Mouse (Mus musculus): ENCODE measurements around the gene Tmem144. TPM values are rescaled to one million over a fixed set of nuclear protein-coding genes. Genes with fewer than 3 reads are reported as not detected.

Gene Tmem144
- polyA plus RNA-seq, 1 experiment from 2014 or later, result 2.0 TPM

- Histone ChIP-seq H3K4me2 (ENCODE audit: low read depth, low read length) (no peak overlapping the region), H3K27me3 (ENCODE audit: insufficient read depth, low read length) (no peaks in the 10 kb centered on the region), H3K27ac (ENCODE audit: low read depth) (no peak overlapping the region), H3K36me3 (replicated peaks; ENCODE audit: insufficient read depth, low read length) (no peaks in the 10 kb centered on the region; the same call in 1 of the 2 replicates), H3K9ac (replicated peaks) (no peak overlapping the region), H3K4me1 (ENCODE audit: insufficient read depth) (no peaks in the 10 kb centered on the region), H3K4me3 (ENCODE audit: low read depth, low read length) (no peak overlapping the region), H3K9me3 (ENCODE audit: low read length) (no peaks in the 10 kb centered on the region)
- 80% methylated on average over 16 of the region's 16 CpGs for WGBS (ENCODE audit: insufficient replicate concordance)
- DNase-seq (no peak), ATAC-seq (no peak)
- no peak for TF ChIP-seq CTCF (IDR thresholded peaks at IDR 0.05; ENCODE audit: low read depth)
- TF ChIP-seq EP300 (IDR thresholded peaks at IDR 0.05; ENCODE audit: low read depth), result no peak
Observed at GRCm38 (mm10) chr3:79821131-79821530, 31.4 kb downstream of the Tmem144 start.

- H3K9me3 ChIP-seq (ENCODE audit: low read length), result no peaks in the 10 kb centered on the region
- ATAC-seq, result no peak
- TF ChIP-seq EP300 (IDR thresholded peaks at IDR 0.05; ENCODE audit: low read depth), result no peak
- TF ChIP-seq CTCF (IDR thresholded peaks at IDR 0.05; ENCODE audit: low read depth), result no peak
- WGBS (ENCODE audit: insufficient replicate concordance), result 66% methylated on average over 14 of the region's 14 CpGs
- H3K4me1 ChIP-seq (ENCODE audit: insufficient read depth), result no peaks in the 10 kb centered on the region
- H3K4me3 ChIP-seq (ENCODE audit: low read depth, low read length), result no peak overlapping the region
- H3K27ac ChIP-seq (ENCODE audit: low read depth), result no peak overlapping the region
- no peaks in the 10 kb centered on the region; the same call in 1 of the 2 replicates for H3K36me3 ChIP-seq (replicated peaks; ENCODE audit: insufficient read depth, low read length)
- H3K27me3 ChIP-seq (ENCODE audit: insufficient read depth, low read length), result no peaks in the 10 kb centered on the region
- H3K4me2 ChIP-seq (ENCODE audit: low read depth, low read length), result no peak overlapping the region
- no peak overlapping the region for H3K9ac ChIP-seq (replicated peaks)
- DNase-seq, result no peak
Observed at GRCm38 (mm10) chr3:79818202-79818995, 34.2 kb downstream of the Tmem144 start.

- Histone ChIP-seq H3K9ac (replicated peaks) (no peak overlapping the region), H3K4me1 (ENCODE audit: insufficient read depth) (no peaks in the 10 kb centered on the region), H3K4me3 (ENCODE audit: low read depth, low read length) (no peak overlapping the region), H3K4me2 (ENCODE audit: low read depth, low read length) (no peak overlapping the region), H3K27ac (ENCODE audit: low read depth) (no peak overlapping the region), H3K27me3 (ENCODE audit: insufficient read depth, low read length) (no peaks in the 10 kb centered on the region), H3K36me3 (replicated peaks; ENCODE audit: insufficient read depth, low read length) (no peaks in the 10 kb centered on the region; the same call in 1 of the 2 replicates), H3K9me3 (ENCODE audit: low read length) (no peaks in the 10 kb centered on the region)
- ATAC-seq, result no peak
- DNase-seq, result no peak
- 82% methylated on average over 4 of the region's 4 CpGs for WGBS (ENCODE audit: insufficient replicate concordance)
- TF ChIP-seq CTCF (IDR thresholded peaks at IDR 0.05; ENCODE audit: low read depth) (no peak), EP300 (IDR thresholded peaks at IDR 0.05; ENCODE audit: low read depth) (no peak)
Observed at GRCm38 (mm10) chr3:79816229-79816628, 36.3 kb downstream of the Tmem144 start.

- WGBS (ENCODE audit: insufficient replicate concordance), result 34% methylated on average over 19 of the region's 19 CpGs
- no peaks in the 10 kb centered on the region for H3K4me1 ChIP-seq (ENCODE audit: insufficient read depth)
- H3K4me3 ChIP-seq (ENCODE audit: low read depth, low read length), result no peak overlapping the region
- DNase-seq (peak; percentile 71), ATAC-seq (0 out of 2 replicates have a peak, but pooled peaks have one; percentile 51)
- no peak overlapping the region for H3K9ac ChIP-seq (replicated peaks)
- H3K27ac ChIP-seq (ENCODE audit: low read depth), result no peak overlapping the region
- TF ChIP-seq EP300 (IDR thresholded peaks at IDR 0.05; ENCODE audit: low read depth), result no peak
- peak; percentile 84 for TF ChIP-seq CTCF (IDR thresholded peaks at IDR 0.05; ENCODE audit: low read depth)
- no peak overlapping the region for H3K4me2 ChIP-seq (ENCODE audit: low read depth, low read length)
- H3K36me3 ChIP-seq (replicated peaks; ENCODE audit: insufficient read depth, low read length), result no peaks in the 10 kb centered on the region
- no peaks in the 10 kb centered on the region for H3K9me3 ChIP-seq (ENCODE audit: low read length)
- H3K27me3 ChIP-seq (ENCODE audit: insufficient read depth, low read length), result no peaks in the 10 kb centered on the region
Observed at GRCm38 (mm10) chr3:79813814-79814490, 38.6 kb downstream of the Tmem144 start.

GRCm38 (mm10) chr3:79812042-79812441, 40.5 kb downstream of the Tmem144 start:
- TF ChIP-seq CTCF (IDR thresholded peaks at IDR 0.05; ENCODE audit: low read depth) (no peak), EP300 (IDR thresholded peaks at IDR 0.05; ENCODE audit: low read depth) (no peak)
- Histone ChIP-seq H3K4me3 (ENCODE audit: low read depth, low read length) (no peak overlapping the region), H3K36me3 (replicated peaks; ENCODE audit: insufficient read depth, low read length) (no peaks in the 10 kb centered on the region), H3K27me3 (ENCODE audit: insufficient read depth, low read length) (no peaks in the 10 kb centered on the region), H3K27ac (ENCODE audit: low read depth) (no peak overlapping the region), H3K4me2 (ENCODE audit: low read depth, low read length) (no peak overlapping the region), H3K4me1 (ENCODE audit: insufficient read depth) (no peaks in the 10 kb centered on the region), H3K9ac (replicated peaks) (no peak overlapping the region), H3K9me3 (ENCODE audit: low read length) (no peaks in the 10 kb centered on the region)
- DNase-seq (no peak), ATAC-seq (no peak)
- 54% methylated on average over 2 of the region's 2 CpGs for WGBS (ENCODE audit: insufficient replicate concordance)

- Histone ChIP-seq H3K9ac (replicated peaks) (no peak overlapping the region), H3K4me1 (ENCODE audit: insufficient read depth) (no peaks in the 10 kb centered on the region), H3K4me2 (ENCODE audit: low read depth, low read length) (no peak overlapping the region), H3K9me3 (ENCODE audit: low read length) (no peaks in the 10 kb centered on the region), H3K27ac (ENCODE audit: low read depth) (no peak overlapping the region), H3K36me3 (replicated peaks; ENCODE audit: insufficient read depth, low read length) (no peaks in the 10 kb centered on the region), H3K4me3 (ENCODE audit: low read depth, low read length) (no peak overlapping the region), H3K27me3 (ENCODE audit: insufficient read depth, low read length) (no peaks in the 10 kb centered on the region)
- 45% methylated on average over 3 of the region's 3 CpGs for WGBS (ENCODE audit: insufficient replicate concordance)
- ATAC-seq (no peak), DNase-seq (no peak)
- no peak for TF ChIP-seq EP300 (IDR thresholded peaks at IDR 0.05; ENCODE audit: low read depth)
- peak; percentile 53 for TF ChIP-seq CTCF (IDR thresholded peaks at IDR 0.05; ENCODE audit: low read depth)
Observed at GRCm38 (mm10) chr3:79811632-79812031, 40.9 kb downstream of the Tmem144 start.

All from liver, postnatal 0 days (tissue).